Mouse (Mus musculus) limb, embryonic 15.5 days (tissue): ENCODE data around the gene Camkk2. TPM values are rescaled to one million over a fixed set of nuclear protein-coding genes. Genes with fewer than 3 reads are reported as not detected.

Source experiments
- ATAC-seq: fragments of 200-750 bp; cut with Nextera tagmentation; 2 replicates; pipeline ENCODE4 v1.8.0; 2017; ENCODE audit warnings: low read depth, moderate TSS enrichment; ENCODE audit not compliant: insufficient number of reproducible peaks, low FRiP score, low TSS enrichment
- H3K27ac ChIP-seq: fragments of 300-500 bp; sonication (generic); 2 replicates; pipeline ENCODE4 v1.5.1; 2015; ENCODE audit warnings: moderate library complexity, mild to moderate bottlenecking, inconsistent platforms
- H3K27me3 ChIP-seq: fragments of 300-500 bp; sonication (generic); 2 replicates; pipeline ENCODE4 v1.6.1; 2015; ENCODE audit warnings: inconsistent platforms
- H3K36me3 ChIP-seq: fragments of 300-500 bp; sonication (generic); 2 replicates; pipeline ENCODE4 v1.6.1; 2015; ENCODE audit warnings: inconsistent platforms
- H3K4me1 ChIP-seq: fragments of 300-500 bp; sonication (generic); 2 replicates; pipeline ENCODE4 v1.6.1; 2015; ENCODE audit warnings: inconsistent platforms
- H3K4me2 ChIP-seq: fragments of 300-500 bp; sonication (generic); 2 replicates; pipeline ENCODE4 v1.6.1; 2015; ENCODE audit warnings: mild to moderate bottlenecking, inconsistent platforms
- H3K4me3 ChIP-seq: fragments of 300-500 bp; sonication (generic); 2 replicates; pipeline ENCODE4 v1.5.1; 2015; ENCODE audit warnings: mild to moderate bottlenecking, inconsistent platforms
- H3K9ac ChIP-seq: fragments of 300-500 bp; sonication (generic); 2 replicates; pipeline ENCODE4 v1.6.1; 2015; ENCODE audit warnings: inconsistent platforms
- H3K9me3 ChIP-seq: fragments of 300-500 bp; sonication (generic); 2 replicates; pipeline ENCODE4 v1.6.1; 2016; ENCODE audit warnings: inconsistent platforms
- whole genome bisulfite sequencing: fragments of 180-500 bp; shearing (Covaris S2); methylation state at CpG from one replicate; pipeline ENCODE4 v1.1.7; 2015; 5-methylcytosine and 5-hydroxymethylcytosine counted together
- microRNA-seq: library from miRNA; unstranded; fragments of <30 nt; microRNA quantifications from one replicate; pipeline ENCODE4, GENCODE M21; 2016
- polyA plus RNA-seq: library from polyadenylated mRNA; unstranded; fragments of >200 nt; fragmentation: Nextera tagmentation; extraction: Ambion mirVana; gene quantifications from 2 replicates; pipeline ENCODE4 v1.2.1, GENCODE M21; 2015

The Camkk2 gene
- polyA plus RNA-seq, 1 experiment from 2014 or later: 37.9 TPM

- ATAC-seq: no peak
- 52% methylated on average over 4 of the region's 4 CpGs for WGBS
- no peaks in the 10 kb centered on the region for H3K27me3 ChIP-seq
These were observed 91.8 kb downstream of the Camkk2 start for GRCm38 (mm10) chr5:122687391-122687790.

GRCm38 (mm10) chr5:122683926-122684325 is 95.3 kb downstream of the Camkk2 start:
- no peaks in the 10 kb centered on the region for H3K27me3 ChIP-seq

More at GRCm38 (mm10) chr5:122687391-122687790, 91.8 kb downstream of the Camkk2 start:
- Histone ChIP-seq H3K9ac (no peak overlapping the region), H3K9me3 (no peaks in the 10 kb centered on the region), H3K4me1 (no peaks in the 10 kb centered on the region), H3K36me3 (no peaks in the 10 kb centered on the region), H3K4me3 (no peak overlapping the region), H3K4me2 (no peak overlapping the region), H3K27ac (peak overlapping the region; percentile 65)

GRCm38 (mm10) chr5:122681276-122681675 is 97.9 kb downstream of the Camkk2 start:
- WGBS: 80% methylated on average over 12 of the region's 12 CpGs

More at GRCm38 (mm10) chr5:122683926-122684325, 95.3 kb downstream of the Camkk2 start:
- ATAC-seq: no peak
- Histone ChIP-seq H3K4me3 (no peak overlapping the region), H3K27ac (no peak overlapping the region), H3K4me2 (no peak overlapping the region), H3K9ac (no peak overlapping the region), H3K36me3 (no peaks in the 10 kb centered on the region), H3K4me1 (no peaks in the 10 kb centered on the region), H3K9me3 (no peaks in the 10 kb centered on the region)
- 75% methylated on average over 10 of the region's 10 CpGs for WGBS

More at GRCm38 (mm10) chr5:122681276-122681675, 97.9 kb downstream of the Camkk2 start:
- no peak overlapping the region for H3K4me3 ChIP-seq
- H3K4me2 ChIP-seq: no peak overlapping the region
- no peaks in the 10 kb centered on the region for H3K9me3 ChIP-seq
- no peaks in the 10 kb centered on the region for H3K4me1 ChIP-seq
- H3K9ac ChIP-seq: no peak overlapping the region
- no peak overlapping the region for H3K27ac ChIP-seq
- H3K36me3 ChIP-seq: no peaks in the 10 kb centered on the region
- no peak for ATAC-seq
- H3K27me3 ChIP-seq: no peaks in the 10 kb centered on the region

Small RNA genes lying within 50 kb of the gene (microRNA-seq; reads per million reads assigned to microRNA genes)
- not detected for gene Mir8115

Other genes with a start within 250 kb of the Camkk2 start
- 35.6 and 36.0 TPM in 2 replicates for gene Ift81, start 164.9 kb downstream of the Camkk2 start, polyA plus RNA-seq
- 2.2 and 2.3 TPM in 2 replicates for gene P2rx7, start 135.5 kb downstream of the Camkk2 start, polyA plus RNA-seq
- gene P2rx4, start 71.9 kb downstream of the Camkk2 start, polyA plus RNA-seq: 23.1 and 27.8 TPM in 2 replicates
- gene Anapc5, start 41.9 kb upstream of the Camkk2 start, polyA plus RNA-seq: 413 and 425 TPM in 2 replicates
- 29.2 and 31.5 TPM in 2 replicates for gene Rnf34, start 70.6 kb upstream of the Camkk2 start, polyA plus RNA-seq
- 42.1 and 46.0 TPM in 2 replicates for gene Kdm2b, start 210.4 kb upstream of the Camkk2 start, polyA plus RNA-seq
- gene Orai1, start 235.7 kb upstream of the Camkk2 start, polyA plus RNA-seq: 16.4 and 18.2 TPM in 2 replicates